Mouse (Mus musculus) adrenal gland, adult 8-10 months (tissue): ENCODE results near the gene Myo9b. TPM values are rescaled to one million over a fixed set of nuclear protein-coding genes. Genes with fewer than 3 reads are reported as not detected.
A peak's percentile ranks its signal among the peaks of the same experiment; 100 is the strongest.
"Not testable (repeated sequence)": the region's sequence is repeated elsewhere in the genome, so short reads cannot be mapped to it uniquely, and the experiment has no call there.

ENCODE experiments used
- DNase-seq: peaks from one replicate; pipeline ENCODE4 v3.0.0; 2022
- total RNA-seq, 4 experiments: library from RNA; stranded (reverse); gene quantifications; 2 replicates each; pipeline ENCODE4 v1.2.4; 2022

Gene Myo9b
- total RNA-seq, 4 experiments from 2014 or later = 35.6 to 57.9 (median 44.9) TPM

DNA sequence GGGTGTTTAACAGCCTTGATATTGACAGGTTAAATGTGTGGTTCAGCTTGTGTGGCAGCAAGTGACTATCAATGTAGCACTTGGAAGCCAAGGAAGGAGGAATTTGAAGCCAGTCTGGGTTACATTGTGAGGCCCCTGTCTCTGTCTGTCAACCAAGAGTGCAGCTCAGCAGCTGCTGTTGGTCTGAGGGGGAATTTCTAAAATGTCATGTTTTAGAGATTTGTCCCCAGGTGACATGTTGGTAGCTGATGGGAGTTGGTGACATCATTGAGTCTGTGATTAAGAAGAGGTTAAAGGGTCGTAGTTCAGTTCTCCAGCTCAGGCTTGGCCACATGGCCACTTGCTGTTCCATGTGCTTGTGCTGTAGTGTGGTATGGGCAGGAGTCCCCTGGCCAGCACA, 24.9 kb downstream of the Myo9b start:
- DNase-seq = no peak

DNA sequence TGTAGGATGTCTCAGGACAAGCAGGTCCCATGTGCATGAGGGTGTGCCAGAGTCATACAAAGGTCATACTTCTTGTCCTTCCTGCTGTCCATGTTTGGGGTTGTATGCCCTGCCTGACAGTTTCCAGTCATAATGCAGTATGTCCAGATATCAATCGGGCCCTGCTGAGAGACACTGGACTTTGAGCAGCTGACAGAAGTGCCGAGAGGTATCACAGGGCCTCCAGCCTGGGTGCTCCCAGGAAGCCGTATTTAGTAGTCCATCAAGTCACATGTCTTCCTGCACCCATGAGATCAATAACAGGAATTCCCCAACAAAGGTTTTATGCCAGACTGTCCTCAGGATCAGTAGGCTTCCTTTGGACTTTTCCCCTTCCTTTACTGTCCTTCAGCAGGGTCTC, 27.2 kb downstream of the Myo9b start:
- no peak for DNase-seq

DNA sequence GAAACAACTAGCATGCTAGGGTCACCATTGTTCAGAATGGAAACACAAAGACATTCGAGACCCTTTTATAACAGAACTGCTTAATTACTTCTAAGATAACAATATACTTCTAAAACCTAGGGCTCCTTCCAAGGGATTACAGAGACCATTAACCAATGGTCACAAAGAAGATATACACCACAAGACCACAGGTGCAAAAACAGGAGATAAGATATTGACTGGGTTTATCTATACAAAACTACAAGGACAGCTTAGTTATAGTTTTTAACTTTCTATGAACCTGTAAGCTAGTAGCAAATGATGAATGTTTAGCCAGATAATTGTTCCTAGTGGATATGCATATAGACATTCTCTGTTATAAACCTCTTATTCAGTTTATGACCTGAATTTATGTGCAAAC, 30.3 kb downstream of the Myo9b start:
- DNase-seq = no peak

DNA sequence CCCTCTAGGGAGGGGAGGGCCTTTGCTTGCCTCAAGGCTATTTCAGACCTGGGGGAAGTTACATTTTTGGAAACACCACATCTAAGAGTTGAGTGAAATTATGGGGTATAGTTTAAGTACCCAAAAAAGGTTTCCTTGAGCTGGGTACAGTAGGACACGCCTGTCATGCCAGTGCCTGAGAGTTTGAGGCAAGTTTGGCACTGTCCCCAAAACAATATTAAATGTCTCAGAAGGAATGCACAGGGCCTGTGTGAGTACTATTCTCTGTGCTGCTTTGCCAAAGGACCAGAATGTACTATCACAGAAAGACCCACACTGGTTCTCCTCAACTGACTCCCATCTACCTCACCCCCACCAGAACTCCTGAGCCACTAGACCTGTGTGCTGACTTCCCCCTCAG, 31.1 kb downstream of the Myo9b start:
- DNase-seq = no peak

DNA sequence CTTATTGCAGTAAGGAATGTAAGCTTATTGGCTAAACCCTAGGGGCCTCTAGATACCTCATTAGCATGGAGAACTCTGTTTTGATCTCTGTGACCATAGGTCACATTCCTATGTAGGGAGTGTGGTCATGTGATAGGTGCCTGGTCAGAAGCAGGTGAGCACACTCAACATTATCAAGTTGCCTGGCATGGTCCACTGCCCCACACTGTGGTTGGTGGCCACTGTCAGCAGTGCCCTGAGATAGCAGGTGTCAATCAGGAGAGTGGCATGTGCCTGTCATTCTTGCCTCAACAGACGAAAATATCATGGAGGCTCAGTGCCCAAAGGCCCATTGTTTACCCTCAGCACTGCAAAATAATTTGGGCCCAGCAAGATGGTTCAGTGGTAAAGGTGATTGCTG, 33.5 kb downstream of the Myo9b start:
- DNase-seq = no peak

DNA sequence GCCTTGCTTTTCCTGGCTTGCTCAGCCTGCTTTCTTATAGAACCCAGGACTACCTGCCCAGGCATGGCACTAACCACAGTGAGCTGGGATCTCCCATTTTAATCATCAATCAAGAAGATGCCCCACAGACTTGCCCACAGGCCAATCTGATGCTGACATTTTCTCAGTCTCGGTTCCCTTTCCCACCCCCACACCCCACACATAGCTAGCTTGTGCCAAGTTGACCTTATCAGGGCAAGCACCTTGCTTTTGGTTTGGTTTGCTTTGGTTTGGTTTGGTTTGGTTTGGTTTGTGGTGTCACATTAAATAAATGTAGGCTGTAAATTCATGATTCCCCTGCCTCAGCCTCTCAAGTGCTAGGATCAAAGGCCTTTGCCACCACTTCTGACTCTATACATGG, 34.9 kb downstream of the Myo9b start:
- no peak for DNase-seq

DNA sequence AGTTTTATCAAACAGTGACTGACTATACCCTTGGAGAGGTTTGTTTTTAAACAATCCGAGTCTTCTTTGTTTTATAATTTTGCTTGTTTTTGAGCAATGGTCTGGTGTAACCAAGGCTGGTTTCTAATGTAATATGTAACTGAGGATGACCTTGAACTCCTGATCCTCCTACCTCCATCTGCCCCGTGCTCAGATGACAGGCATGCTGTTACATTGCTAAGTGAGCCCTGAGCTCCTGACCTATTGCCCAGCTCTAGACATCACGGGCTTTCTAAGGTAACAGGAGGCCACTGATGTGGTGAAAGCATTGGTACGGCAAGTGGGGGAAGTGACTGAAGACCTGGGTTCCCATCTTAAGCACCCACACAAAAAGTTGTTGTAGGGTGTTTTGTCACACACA, 35.4 kb downstream of the Myo9b start:
- DNase-seq = no peak

DNA sequence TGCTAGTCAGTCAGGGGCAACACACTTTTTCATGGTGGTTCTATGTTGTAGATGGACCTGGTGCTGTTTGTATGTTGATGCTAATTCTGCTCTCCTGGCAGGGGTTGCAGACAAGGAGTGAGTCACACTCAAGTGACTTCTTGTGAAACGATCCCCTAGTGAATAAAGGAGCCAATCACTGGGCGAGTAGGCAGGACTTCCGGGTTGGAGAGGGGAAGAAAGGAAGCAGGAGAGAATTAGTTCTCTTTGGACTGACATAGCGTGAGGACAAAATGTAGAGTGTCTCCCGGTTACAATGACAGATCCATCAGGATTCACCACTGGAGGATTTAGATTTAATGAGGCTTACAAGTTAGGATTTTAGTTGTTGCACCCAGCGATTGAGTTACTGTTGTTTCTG, 37.9 kb downstream of the Myo9b start:
- DNase-seq = peak; percentile 40

DNA sequence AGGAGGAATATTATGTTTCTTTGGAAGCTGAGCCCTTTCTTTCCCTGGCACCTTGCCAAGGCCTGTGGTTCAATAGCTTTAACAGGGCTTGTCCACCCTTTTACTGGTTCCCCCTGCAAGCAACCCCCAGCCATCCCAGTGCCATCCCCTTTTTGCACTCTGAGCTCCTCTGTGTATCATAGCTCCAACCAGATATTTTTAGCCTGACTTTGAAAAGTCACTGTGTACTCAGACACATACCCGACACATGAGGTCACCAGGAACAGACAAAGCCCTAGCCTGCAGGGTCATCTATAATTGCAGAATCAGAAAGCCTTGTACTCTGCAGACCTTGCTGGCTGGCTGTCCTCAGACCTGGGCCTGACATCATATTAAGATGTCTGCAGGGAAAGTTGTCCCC, 40.2 kb downstream of the Myo9b start:
- DNase-seq = peak; percentile 75

DNA sequence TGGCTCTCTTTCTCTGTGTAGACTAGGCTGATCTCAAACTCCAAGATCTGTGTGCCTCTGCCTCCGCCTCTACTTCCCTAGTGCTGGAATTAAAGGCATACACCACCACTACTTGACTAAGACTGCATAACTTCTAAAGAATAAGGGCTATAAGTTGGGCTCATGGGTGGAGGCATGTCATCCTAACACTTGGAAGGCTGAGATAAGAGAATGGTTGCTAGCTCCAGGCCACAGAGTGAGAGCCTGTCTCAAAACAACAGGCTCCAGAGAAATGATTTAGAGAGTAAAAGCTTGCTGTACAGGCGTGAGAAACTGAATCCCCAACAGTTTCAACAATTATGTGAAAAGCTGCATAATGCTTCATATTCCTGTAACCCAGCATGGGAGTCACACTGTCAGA, 41.4 kb downstream of the Myo9b start:
- no peak for DNase-seq

DNA sequence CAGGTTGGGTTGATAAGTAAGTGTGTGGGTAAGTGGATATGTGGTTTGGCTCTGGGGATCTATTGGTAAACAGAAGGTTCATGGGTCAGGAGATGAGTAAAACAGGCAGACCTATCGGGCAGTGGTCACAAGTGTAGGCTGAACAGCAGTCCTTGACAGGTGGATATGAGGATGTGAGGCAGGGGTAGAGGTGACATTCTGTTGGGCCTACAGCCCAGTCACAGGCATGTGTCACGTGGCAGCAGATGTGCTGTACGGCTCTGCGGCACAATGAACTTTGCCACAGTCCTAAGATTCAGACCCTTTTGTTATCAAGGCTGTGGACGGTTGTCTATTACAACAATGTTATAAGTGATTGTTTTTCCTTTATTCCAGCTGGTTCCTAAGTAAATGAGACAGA, 43.5 kb downstream of the Myo9b start:
- DNase-seq = no peak

DNA sequence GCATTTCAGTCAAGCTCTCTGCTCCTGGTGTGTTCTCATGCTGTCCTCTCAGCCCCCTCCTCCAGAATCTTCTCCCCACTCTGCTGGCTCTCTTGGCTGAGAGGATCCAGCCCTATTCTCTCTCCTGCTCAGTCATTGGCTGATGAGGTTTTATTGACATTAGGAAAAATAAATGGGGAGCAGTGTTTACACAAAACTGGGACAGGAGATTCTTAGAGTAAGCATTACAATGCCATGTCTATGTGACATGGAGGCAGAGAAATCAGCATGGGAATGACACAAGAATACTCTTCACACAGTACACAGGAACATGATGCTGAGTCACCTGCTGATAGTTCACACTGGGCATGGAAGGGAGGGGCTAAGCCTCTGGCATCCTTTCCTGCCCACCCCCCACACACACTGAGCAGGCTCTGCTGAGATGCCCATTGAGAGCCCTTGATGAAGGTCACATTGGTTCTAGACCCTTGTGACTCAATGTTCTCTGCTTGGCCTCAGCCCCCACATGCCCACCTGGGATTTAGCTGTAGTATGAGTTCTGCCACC, 44.0 kb downstream of the Myo9b start:
- no peak for DNase-seq

DNA sequence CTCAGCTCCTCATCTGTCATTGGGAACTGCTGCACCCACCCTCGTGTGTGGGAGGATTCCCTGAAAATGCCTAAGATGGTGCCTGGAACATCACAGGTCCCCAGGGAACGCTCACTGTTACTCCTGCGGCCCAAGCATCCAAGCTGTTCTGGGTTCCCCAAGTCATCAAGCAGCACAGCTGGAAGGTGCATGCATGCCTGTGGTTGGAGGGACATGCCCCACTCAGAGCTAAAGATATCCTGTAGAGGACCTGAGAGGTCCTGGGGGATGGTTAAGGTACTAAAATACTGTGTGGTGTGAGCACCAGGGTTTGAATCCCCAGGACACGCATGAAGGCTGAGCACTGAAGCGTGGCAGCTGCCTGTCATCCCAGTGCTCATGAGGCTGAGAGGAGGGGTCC, 46.1 kb downstream of the Myo9b start:
- not testable (repeated sequence) for DNase-seq

DNA sequence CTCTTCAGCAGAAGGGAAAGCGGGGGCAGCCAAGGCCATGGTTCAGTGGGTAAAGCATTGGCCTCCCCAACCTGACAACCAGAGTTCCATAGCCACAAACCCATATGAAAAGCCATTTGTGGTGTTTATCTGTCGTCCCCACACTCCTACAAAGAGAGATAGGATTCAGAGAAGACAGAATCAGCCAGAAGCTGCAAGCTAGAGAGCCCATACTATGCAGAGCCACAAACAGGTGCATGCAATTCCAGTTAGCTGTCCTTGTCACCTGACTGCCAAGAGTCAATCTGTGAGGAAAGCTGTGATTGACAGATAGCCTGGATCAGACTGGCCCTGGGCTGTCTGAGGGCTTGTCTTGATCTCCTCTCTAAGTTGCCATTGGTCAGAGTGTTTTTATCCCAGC, 47.2 kb downstream of the Myo9b start:
- not testable (repeated sequence) for DNase-seq

DNA sequence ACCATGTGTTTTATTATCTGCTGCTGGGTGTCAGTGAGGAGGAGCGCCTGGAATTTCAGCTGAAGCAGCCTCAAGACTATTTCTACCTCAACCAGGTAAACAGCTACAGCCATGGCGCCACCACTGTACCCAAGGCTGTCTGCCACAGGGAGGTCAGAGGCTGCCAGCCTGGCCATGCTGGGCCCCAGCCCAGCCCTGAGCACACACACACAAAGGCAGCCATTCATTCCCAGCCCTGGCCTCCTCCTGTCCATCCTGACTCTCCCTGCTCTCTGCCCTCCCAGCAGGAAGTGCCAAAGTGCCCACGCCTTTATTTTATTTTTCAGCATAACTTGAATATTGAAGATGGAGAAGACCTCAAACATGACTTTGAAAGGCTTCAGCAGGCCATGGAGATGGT, 50.4 kb downstream of the Myo9b start:
- DNase-seq = no peak

DNA sequence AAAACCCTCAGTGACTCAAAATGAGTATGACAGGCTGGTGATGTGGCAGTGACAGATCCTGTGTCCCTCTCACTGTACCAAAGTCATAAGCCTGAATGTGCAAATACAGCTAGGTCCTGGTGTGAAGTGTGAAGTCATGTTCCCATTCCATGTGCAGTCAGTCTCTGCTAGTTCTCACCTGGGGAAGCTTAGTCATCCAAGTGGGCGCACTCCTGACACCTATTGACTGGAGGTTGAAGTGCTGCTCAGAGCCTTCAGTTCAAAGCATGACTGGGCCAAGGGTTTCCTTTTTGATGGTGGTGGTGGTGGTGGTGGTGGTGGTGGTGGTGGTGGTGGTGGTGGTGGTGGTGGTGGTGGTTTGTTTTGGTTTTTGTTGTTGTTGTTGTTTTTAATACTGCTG, 52.3 kb downstream of the Myo9b start:
- no peak for DNase-seq

DNA sequence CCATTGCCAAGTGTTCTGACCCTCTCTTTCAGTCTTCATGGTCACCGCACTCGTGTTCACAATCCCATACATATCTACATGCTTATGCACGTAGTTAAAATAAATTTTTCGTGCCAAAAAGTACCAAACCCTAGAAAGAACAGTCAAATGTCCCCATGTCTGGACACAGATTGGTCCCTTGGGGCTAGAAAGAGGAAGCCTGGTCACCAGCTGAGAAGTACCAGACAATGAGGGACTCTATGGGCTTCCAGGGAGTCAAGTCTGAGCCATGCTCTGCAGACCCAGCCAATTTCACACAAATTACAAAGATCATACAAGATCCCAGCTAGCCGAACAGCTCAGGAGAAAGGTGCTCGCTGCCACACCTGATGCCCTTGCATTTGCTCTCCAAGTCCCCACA, 65.3 kb downstream of the Myo9b start:
- DNase-seq = not testable (repeated sequence)

DNA sequence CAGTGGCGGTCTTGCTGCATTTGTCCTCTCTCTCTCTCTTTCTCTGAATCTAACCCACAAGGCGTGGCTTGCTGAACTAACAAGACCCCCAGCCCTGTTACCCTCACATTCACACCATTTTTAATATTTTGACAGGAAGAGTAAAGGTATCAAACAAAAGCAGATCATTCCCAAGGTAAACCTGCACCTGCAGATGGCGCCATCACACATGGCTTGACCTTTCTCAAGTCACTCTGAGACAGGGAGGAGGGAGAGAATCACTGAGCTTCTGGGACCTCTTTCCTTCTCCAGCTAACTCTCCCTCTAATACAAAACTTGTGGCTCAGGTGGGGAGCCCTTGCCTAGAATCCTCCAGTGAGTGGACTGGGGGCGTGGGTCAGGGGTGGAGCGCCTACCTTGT, 68.1 kb downstream of the Myo9b start:
- DNase-seq = no peak

DNA sequence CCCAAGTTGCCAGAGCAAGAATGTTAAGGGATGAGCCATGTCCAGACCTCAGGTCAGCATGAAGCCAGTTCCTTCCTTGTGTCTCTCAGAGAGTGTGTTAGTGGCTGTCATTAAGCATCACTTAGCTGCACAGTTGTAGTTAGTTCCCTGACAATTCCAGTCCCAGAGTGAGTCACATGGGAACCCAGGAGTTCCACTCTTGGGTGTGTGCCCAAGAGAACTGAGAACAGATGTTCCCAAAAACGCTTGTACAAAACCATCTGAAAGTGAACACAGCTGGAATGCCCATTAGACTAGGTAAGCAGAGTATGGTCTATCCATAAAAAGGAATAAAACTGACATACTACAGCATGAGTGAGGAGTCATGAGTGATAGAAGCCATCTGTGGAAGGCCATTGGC, 74.1 kb downstream of the Myo9b start:
- no peak for DNase-seq

DNA sequence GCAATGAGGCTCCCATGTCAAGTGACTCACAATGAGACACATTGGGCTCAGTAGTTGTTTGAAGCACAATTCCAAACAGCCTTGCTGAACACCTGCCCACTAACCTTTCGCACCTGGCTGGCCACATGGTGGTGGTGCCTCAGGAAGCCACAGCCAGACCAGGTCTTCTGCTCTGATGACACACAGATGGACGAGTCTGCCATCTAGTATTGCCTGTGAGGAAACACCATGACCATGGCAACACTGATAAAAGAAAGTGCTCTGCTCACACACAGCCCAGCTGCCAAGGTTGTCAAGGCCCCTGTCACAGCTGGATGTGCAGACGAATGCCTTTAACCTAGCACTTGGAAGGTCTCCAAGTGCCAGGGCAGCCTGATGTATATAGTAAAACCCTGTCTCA, 78.6 kb downstream of the Myo9b start:
- no peak for DNase-seq

DNA sequence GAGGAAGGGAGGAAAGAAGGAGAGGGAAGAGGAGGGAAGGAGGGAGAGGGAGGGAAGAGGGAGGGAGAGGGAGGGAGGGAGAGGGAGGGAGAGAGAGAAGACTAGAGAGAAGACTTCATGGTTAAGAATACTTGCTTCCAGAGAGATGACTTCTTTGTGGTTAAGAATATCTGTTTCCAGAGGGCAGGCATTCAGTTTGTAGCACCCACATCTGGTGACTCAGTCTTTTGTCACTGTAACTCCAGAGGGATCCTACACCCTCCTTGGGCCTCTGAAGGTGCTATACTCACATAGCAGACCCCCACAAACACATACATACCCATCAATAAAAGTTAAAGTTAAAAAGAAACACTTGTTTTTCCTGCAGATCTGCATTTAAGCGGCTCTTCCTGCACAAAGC, 79.0 kb downstream of the Myo9b start:
- no peak for DNase-seq

DNA sequence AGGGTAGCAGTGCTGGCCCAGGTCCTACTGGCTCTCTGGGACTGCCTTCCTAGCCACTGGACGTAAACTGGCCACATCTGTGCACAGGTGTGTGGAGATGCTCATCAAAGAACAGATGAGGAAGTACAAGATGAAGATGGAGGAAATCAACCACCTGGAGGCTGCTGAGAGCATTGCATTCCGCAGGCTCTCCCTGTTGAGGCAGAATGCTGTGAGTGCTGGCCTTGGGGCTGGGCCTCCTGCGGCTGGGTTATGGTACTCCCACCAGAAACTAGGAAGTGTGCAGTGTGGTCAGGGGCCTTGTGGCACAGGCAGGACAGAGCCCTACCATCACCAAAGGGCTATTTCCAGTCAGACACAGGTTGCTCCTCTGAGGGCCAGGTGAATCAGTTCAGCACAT, 85.5 kb downstream of the Myo9b start:
- no peak for DNase-seq

DNA sequence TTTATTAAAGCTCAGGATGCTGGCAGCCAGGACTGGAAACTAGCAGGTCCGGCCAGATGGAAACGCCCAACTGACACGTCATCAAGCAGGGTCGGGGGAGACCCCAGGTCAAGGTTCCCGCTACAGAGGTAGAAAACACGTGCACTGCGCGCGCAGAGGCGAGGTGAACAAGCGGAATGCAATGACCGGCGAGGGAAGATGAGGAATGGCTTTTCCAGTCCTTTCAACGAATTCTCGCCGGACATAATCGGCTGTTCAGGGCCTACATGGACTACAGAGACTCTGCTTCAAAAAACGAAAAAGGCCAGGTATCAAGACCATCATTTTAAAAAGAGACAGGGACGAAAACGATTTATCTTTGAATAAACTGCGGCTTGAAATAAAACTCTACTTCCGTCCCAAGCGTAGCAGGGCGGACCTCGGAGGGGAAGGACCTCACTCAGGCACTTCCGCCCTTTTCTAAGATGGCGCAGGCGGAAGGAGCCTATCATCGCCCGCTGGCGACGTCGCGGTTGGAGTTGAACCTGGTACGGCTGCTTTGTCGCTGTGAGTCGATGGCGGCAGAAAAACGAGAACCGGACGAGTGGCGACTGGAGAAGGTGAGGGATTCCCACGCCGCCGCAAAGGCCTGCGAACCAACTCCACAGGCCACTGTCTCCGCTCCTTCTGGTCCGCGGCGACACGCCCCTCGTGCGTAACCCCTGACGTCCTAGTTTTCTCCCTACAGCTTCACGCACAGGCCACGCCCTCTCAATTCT, 94.4 kb downstream of the Myo9b start, which contains the start of gene Use1:
Gene Use1, plus strand, starts transcription at position 78 of the 758 bp plus-strand sequence.
- peak; percentile 95 for DNase-seq

DNA sequence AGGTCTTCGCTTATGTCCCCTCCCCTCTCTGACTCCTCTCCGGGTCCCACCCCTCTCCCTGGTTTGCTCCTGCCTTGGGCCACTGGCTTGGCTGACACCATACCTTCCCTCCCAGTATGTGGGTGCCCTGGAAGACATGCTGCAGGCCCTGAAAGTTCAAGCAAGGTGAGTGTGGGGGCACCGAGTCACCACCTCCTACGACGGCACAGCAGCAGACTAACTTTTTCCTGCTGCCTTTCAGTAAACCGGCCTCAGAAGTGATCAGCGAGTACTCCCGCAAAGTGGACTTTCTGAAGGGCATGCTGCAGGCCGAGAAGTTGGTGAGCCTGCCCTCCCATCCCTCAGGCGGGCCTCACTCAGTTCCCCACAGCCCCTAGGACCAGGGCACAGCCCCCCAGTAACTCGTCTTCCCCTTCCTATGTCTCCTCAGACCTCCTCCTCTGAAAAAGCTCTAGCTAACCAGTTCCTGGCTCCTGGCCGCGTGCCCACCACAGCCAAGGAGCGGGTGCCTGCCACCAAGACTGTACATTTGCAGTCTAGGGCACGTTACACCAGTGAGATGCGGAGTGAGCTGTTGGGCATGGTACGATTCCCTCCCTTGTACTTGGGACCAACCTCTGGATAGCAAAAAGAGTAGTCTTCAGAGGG, 95.1 kb downstream of the Myo9b start:
- DNase-seq = no peak
